Mouse (Mus musculus) C2C12 (cell line): ENCODE measurements around the gene Ivd. TPM values are rescaled to one million over a fixed set of nuclear protein-coding genes. Genes with fewer than 3 reads are reported as not detected.

ENCODE experiments used
- H3K27me3 ChIP-seq: one replicate; pipeline ENCODE4 v1.6.1; 2011; ENCODE audit not compliant: control insufficient read depth, insufficient read depth, insufficient read length
- H3K36me3 ChIP-seq: one replicate; pipeline ENCODE4 v1.6.1; 2011; ENCODE audit not compliant: control insufficient read depth, insufficient read depth
- H3K4me3 ChIP-seq: one replicate; pipeline ENCODE4 v1.5.1; 2011; ENCODE audit warnings: mild to moderate bottlenecking, control low read depth; ENCODE audit not compliant: poor library complexity, insufficient read depth, severe bottlenecking
- H3K79me2 ChIP-seq: one replicate; pipeline ENCODE4 v1.6.1; 2011; ENCODE audit not compliant: control insufficient read depth, insufficient read depth
- H3K79me3 ChIP-seq: one replicate; pipeline ENCODE4 v1.6.1; 2011; ENCODE audit warnings: low read depth, control low read depth
- H3ac ChIP-seq: one replicate; pipeline ENCODE3; 2011; ENCODE audit warnings: low read depth; ENCODE audit not compliant: control insufficient read depth, insufficient read length
- CEBPB ChIP-seq: IDR thresholded peaks from one replicate; pipeline ENCODE4 v1.6.1; 2011; ENCODE audit warnings: low read depth, mild to moderate bottlenecking, control low read depth, moderate library complexity
- CTCF ChIP-seq: IDR thresholded peaks from one replicate; pipeline ENCODE4 v1.5.1; 2011; ENCODE audit not compliant: control insufficient read depth, insufficient read depth, insufficient read length
- FOSL1 ChIP-seq: IDR thresholded peaks from one replicate; pipeline ENCODE4 v1.8.0; 2011; ENCODE audit warnings: mild to moderate bottlenecking, low read length; ENCODE audit not compliant: poor library complexity, insufficient read depth, severe bottlenecking
- MAX ChIP-seq: IDR thresholded peaks from one replicate; pipeline ENCODE4 v1.6.1; 2011; ENCODE audit warnings: mild to moderate bottlenecking, control low read depth
- MYOD1 ChIP-seq: IDR thresholded peaks from one replicate; pipeline ENCODE4 v1.6.1; 2011; ENCODE audit warnings: low read depth; ENCODE audit not compliant: control insufficient read depth, insufficient read length
- MYOG ChIP-seq: IDR thresholded peaks from one replicate; pipeline ENCODE4 v1.6.1; 2011; ENCODE audit not compliant: control insufficient read depth, insufficient read length; ENCODE audit errors: extremely low read depth
- USF1 ChIP-seq: IDR thresholded peaks from one replicate; pipeline ENCODE4 v1.6.1; 2011; ENCODE audit warnings: low read depth, mild to moderate bottlenecking, control low read depth, moderate library complexity
- polyA plus RNA-seq: library from polyadenylated mRNA; unstranded; fragments of >200 nt; fragmentation: generic; extraction: Trizol; gene quantifications from one replicate; pipeline ENCODE4 v1.2.1, GENCODE M21; 2012; ENCODE audit warnings: missing spikeins

The Ivd gene
- polyA plus RNA-seq, 1 experiment, result 15.2 TPM

- no peak for TF ChIP-seq CEBPB
- no peak for TF ChIP-seq FOSL1
- TF ChIP-seq USF1, result no peak
- TF ChIP-seq MYOG, result no peak
- TF ChIP-seq MAX, result no peak
- no peak for TF ChIP-seq MYOD1
- TF ChIP-seq CTCF, result no peak
Measured at GRCm38 (mm10) chr2:118906118-118906492, 44.4 kb downstream of the Ivd start.

GRCm38 (mm10) chr2:118907781-118908180 lies 46.0 kb downstream of the Ivd start:
- TF ChIP-seq MYOG (no peak), CEBPB (no peak), USF1 (no peak), CTCF (no peak), MAX (no peak), MYOD1 (no peak), FOSL1 (no peak)
- Histone ChIP-seq H3K4me3 (no peak overlapping the region), H3K79me3 (peaks cover 10% of the 10 kb centered on the region), H3K36me3 (no peaks in the 10 kb centered on the region), H3ac (no peak overlapping the region), H3K79me2 (peaks cover 89% of the 10 kb centered on the region), H3K27me3 (no peaks in the 10 kb centered on the region)

More at GRCm38 (mm10) chr2:118906118-118906492, 44.4 kb downstream of the Ivd start:
- Histone ChIP-seq H3ac (no peak overlapping the region), H3K79me2 (peaks cover 83% of the 10 kb centered on the region), H3K4me3 (no peak overlapping the region), H3K79me3 (peaks cover 10% of the 10 kb centered on the region), H3K27me3 (no peaks in the 10 kb centered on the region), H3K36me3 (no peaks in the 10 kb centered on the region)

- no peak overlapping the region for H3ac ChIP-seq
Measured at GRCm38 (mm10) chr2:118909151-118909550, 47.4 kb downstream of the Ivd start.

GRCm38 (mm10) chr2:118910605-118911278 lies 49.0 kb downstream of the Ivd start:
- no peak for TF ChIP-seq USF1
- no peak for TF ChIP-seq MAX
- no peak for TF ChIP-seq FOSL1
- TF ChIP-seq CEBPB, result no peak
- TF ChIP-seq MYOG, result no peak
- TF ChIP-seq MYOD1, result no peak
- TF ChIP-seq CTCF, result no peak
- H3K36me3 ChIP-seq, result no peaks in the 10 kb centered on the region
- H3K79me3 ChIP-seq, result peaks cover 11% of the 10 kb centered on the region
- H3K4me3 ChIP-seq, result no peak overlapping the region
- H3K27me3 ChIP-seq, result no peaks in the 10 kb centered on the region
- no peak overlapping the region for H3ac ChIP-seq
- peaks cover 77% of the 10 kb centered on the region for H3K79me2 ChIP-seq

More at GRCm38 (mm10) chr2:118909151-118909550, 47.4 kb downstream of the Ivd start:
- TF ChIP-seq FOSL1 (no peak), USF1 (no peak), MYOD1 (no peak), CEBPB (no peak), MAX (no peak)
- Histone ChIP-seq H3K79me3 (peaks cover 13% of the 10 kb centered on the region), H3K36me3 (no peaks in the 10 kb centered on the region), H3K27me3 (no peaks in the 10 kb centered on the region), H3K79me2 (peaks cover 89% of the 10 kb centered on the region), H3K4me3 (no peak overlapping the region)

- no peak overlapping the region for H3ac ChIP-seq
- TF ChIP-seq MAX, result no peak
- TF ChIP-seq FOSL1, result no peak
- TF ChIP-seq MYOD1, result no peak
- TF ChIP-seq USF1, result no peak
- no peak for TF ChIP-seq CEBPB
- no peak for TF ChIP-seq MYOG
- TF ChIP-seq CTCF, result no peak
Measured at GRCm38 (mm10) chr2:118912706-118913105, 51.0 kb downstream of the Ivd start.

DNA sequence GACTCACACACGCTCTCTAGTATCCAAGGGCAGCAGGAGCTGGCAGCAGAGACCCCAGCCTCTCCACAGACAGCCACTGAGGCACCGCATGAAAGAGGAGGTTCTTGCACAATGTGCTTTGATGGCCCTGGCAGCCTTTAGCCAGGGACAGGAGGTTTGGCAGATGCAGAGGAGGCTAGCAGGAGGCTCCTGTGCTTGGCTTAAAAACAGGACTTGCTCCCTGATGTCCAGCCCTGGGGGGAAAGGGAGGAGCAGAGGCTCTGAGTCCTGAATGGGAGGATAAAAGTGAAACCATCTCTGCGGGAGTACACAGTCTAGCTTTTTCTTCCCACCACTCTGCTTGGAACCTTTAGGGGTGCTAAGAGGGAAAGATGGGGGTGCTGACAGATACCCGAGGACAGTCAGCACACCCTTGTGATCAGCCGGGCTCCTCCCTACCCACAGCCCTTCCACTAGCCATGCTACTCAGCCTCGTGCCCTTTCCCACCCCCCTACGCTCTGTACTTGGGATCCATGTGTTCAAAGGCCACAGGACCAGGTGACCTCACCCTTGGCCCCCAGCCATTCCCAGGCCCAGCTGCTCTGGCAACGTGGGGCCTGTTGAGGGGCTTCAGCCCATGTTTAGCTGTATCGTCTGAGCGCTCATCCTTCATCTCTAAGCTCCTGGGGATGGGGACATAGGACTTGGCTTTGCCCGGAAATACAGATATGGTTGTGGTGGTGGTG lies 52.0 kb downstream of the Ivd start:
- Histone ChIP-seq H3K79me3 (peaks cover 5% of the 10 kb centered on the region), H3ac (no peak overlapping the region), H3K79me2 (peaks cover 50% of the 10 kb centered on the region), H3K36me3 (no peaks in the 10 kb centered on the region), H3K27me3 (no peaks in the 10 kb centered on the region), H3K4me3 (no peak overlapping the region)
- TF ChIP-seq FOSL1, result no peak
- TF ChIP-seq MYOG, result no peak
- no peak for TF ChIP-seq MAX
- no peak for TF ChIP-seq CEBPB
- no peak for TF ChIP-seq CTCF
- TF ChIP-seq USF1, result no peak
- no peak for TF ChIP-seq MYOD1

More at GRCm38 (mm10) chr2:118912706-118913105, 51.0 kb downstream of the Ivd start:
- Histone ChIP-seq H3K36me3 (no peaks in the 10 kb centered on the region), H3K79me3 (peaks cover 5% of the 10 kb centered on the region), H3K27me3 (no peaks in the 10 kb centered on the region), H3K79me2 (peaks cover 57% of the 10 kb centered on the region), H3K4me3 (no peak overlapping the region)
